Mouse (Mus musculus): Measurements from ENCODE around the gene Ints11. TPM values are rescaled to one million over a fixed set of nuclear protein-coding genes. Genes with fewer than 3 reads are reported as not detected.

Gene Ints11
- polyA plus RNA-seq, 1 experiment: 49.5 TPM

- peaks cover under 1% of the 10 kb centered on the region; the same call in 1 of the 2 replicates for H3K4me1 ChIP-seq (ENCODE audit: control insufficient read depth, insufficient read depth, low read length)
These were observed 29.0 kb downstream of the Ints11 start for GRCm38 (mm10) chr4:155898318-155898717.

GRCm38 (mm10) chr4:155899355-155899754 is 30.0 kb downstream of the Ints11 start:
- TF ChIP-seq POLR2A (IDR thresholded peaks at IDR 0.05; ENCODE audit: borderline replicate concordance, control insufficient read depth, low read depth, low read length) (no peak), CTCF (IDR thresholded peaks at IDR 0.05; ENCODE audit: control insufficient read depth, insufficient read depth, low read length) (no peak)
- Histone ChIP-seq H3K4me3 (replicated peaks; ENCODE audit: control insufficient read depth, low read depth, low read length) (no peak overlapping the region), H3K4me1 (ENCODE audit: control insufficient read depth, insufficient read depth, low read length) (no peaks in the 10 kb centered on the region; the same call in 1 of the 2 replicates), H3K27ac (ENCODE audit: control insufficient read depth, insufficient read depth, low read depth, low read length, poor library complexity) (no peak overlapping the region)
- 93% methylated on average over 7 of the region's 7 CpGs for WGBS

More at GRCm38 (mm10) chr4:155898318-155898717, 29.0 kb downstream of the Ints11 start:
- Histone ChIP-seq H3K4me3 (replicated peaks; ENCODE audit: control insufficient read depth, low read depth, low read length) (no peak overlapping the region), H3K27ac (ENCODE audit: control insufficient read depth, insufficient read depth, low read depth, low read length, poor library complexity) (no peak overlapping the region)
- WGBS: 95% methylated on average over 2 of the region's 2 CpGs
- TF ChIP-seq CTCF (IDR thresholded peaks at IDR 0.05; ENCODE audit: control insufficient read depth, insufficient read depth, low read length): no peak

GRCm38 (mm10) chr4:155901205-155901604 is 31.9 kb downstream of the Ints11 start:
- 46% methylated on average over 3 of the region's 3 CpGs for WGBS
- TF ChIP-seq CTCF (IDR thresholded peaks at IDR 0.05; ENCODE audit: control insufficient read depth, insufficient read depth, low read length): no peak
- no peak for TF ChIP-seq POLR2A (IDR thresholded peaks at IDR 0.05; ENCODE audit: borderline replicate concordance, control insufficient read depth, low read depth, low read length)
- H3K4me3 ChIP-seq (replicated peaks; ENCODE audit: control insufficient read depth, low read depth, low read length): no peak overlapping the region
- H3K27ac ChIP-seq (ENCODE audit: control insufficient read depth, insufficient read depth, low read depth, low read length, poor library complexity): no peak overlapping the region
- no peaks in the 10 kb centered on the region for H3K4me1 ChIP-seq (ENCODE audit: control insufficient read depth, insufficient read depth, low read length)

- WGBS: 96% methylated on average over 13 of the region's 13 CpGs
- no peaks in the 10 kb centered on the region for H3K4me1 ChIP-seq (ENCODE audit: control insufficient read depth, insufficient read depth, low read length)
- H3K27ac ChIP-seq (ENCODE audit: control insufficient read depth, insufficient read depth, low read depth, low read length, poor library complexity): no peak overlapping the region
- no peak overlapping the region for H3K4me3 ChIP-seq (replicated peaks; ENCODE audit: control insufficient read depth, low read depth, low read length)
- TF ChIP-seq CTCF (IDR thresholded peaks at IDR 0.05; ENCODE audit: control insufficient read depth, insufficient read depth, low read length) (no peak), POLR2A (IDR thresholded peaks at IDR 0.05; ENCODE audit: borderline replicate concordance, control insufficient read depth, low read depth, low read length) (no peak)
These were observed 33.9 kb downstream of the Ints11 start for GRCm38 (mm10) chr4:155903246-155903645.

GRCm38 (mm10) chr4:155904318-155905102 is 35.2 kb downstream of the Ints11 start:
- peak; percentile 38 for TF ChIP-seq CTCF (IDR thresholded peaks at IDR 0.05; ENCODE audit: control insufficient read depth, insufficient read depth, low read length)
- no peak for TF ChIP-seq POLR2A (IDR thresholded peaks at IDR 0.05; ENCODE audit: borderline replicate concordance, control insufficient read depth, low read depth, low read length)
- Histone ChIP-seq H3K27ac (ENCODE audit: control insufficient read depth, insufficient read depth, low read depth, low read length, poor library complexity) (no peak overlapping the region), H3K4me1 (ENCODE audit: control insufficient read depth, insufficient read depth, low read length) (no peaks in the 10 kb centered on the region), H3K4me3 (replicated peaks; ENCODE audit: control insufficient read depth, low read depth, low read length) (no peak overlapping the region)
- WGBS: 91% methylated on average over 13 of the region's 13 CpGs

GRCm38 (mm10) chr4:155905634-155906033 is 36.3 kb downstream of the Ints11 start:
- Histone ChIP-seq H3K4me3 (replicated peaks; ENCODE audit: control insufficient read depth, low read depth, low read length) (no peak overlapping the region), H3K27ac (ENCODE audit: control insufficient read depth, insufficient read depth, low read depth, low read length, poor library complexity) (no peak overlapping the region), H3K4me1 (ENCODE audit: control insufficient read depth, insufficient read depth, low read length) (no peaks in the 10 kb centered on the region)
- WGBS: 93% methylated on average over 13 of the region's 13 CpGs
- TF ChIP-seq POLR2A (IDR thresholded peaks at IDR 0.05; ENCODE audit: borderline replicate concordance, control insufficient read depth, low read depth, low read length) (no peak), CTCF (IDR thresholded peaks at IDR 0.05; ENCODE audit: control insufficient read depth, insufficient read depth, low read length) (no peak)

- no peak overlapping the region for H3K4me3 ChIP-seq (replicated peaks; ENCODE audit: control insufficient read depth, low read depth, low read length)
- 89% methylated on average over 9 of the region's 9 CpGs for WGBS
- no peak overlapping the region for H3K27ac ChIP-seq (ENCODE audit: control insufficient read depth, insufficient read depth, low read depth, low read length, poor library complexity)
- H3K4me1 ChIP-seq (ENCODE audit: control insufficient read depth, insufficient read depth, low read length): no peaks in the 10 kb centered on the region
- TF ChIP-seq POLR2A (IDR thresholded peaks at IDR 0.05; ENCODE audit: borderline replicate concordance, control insufficient read depth, low read depth, low read length): no peak
- TF ChIP-seq CTCF (IDR thresholded peaks at IDR 0.05; ENCODE audit: control insufficient read depth, insufficient read depth, low read length): no peak
These were observed 36.8 kb downstream of the Ints11 start for GRCm38 (mm10) chr4:155906125-155906524.

GRCm38 (mm10) chr4:155907003-155907402 is 37.7 kb downstream of the Ints11 start:
- TF ChIP-seq CTCF (IDR thresholded peaks at IDR 0.05; ENCODE audit: control insufficient read depth, insufficient read depth, low read length): no peak
- no peak for TF ChIP-seq POLR2A (IDR thresholded peaks at IDR 0.05; ENCODE audit: borderline replicate concordance, control insufficient read depth, low read depth, low read length)
- Histone ChIP-seq H3K4me1 (ENCODE audit: control insufficient read depth, insufficient read depth, low read length) (no peaks in the 10 kb centered on the region), H3K27ac (ENCODE audit: control insufficient read depth, insufficient read depth, low read depth, low read length, poor library complexity) (no peak overlapping the region), H3K4me3 (replicated peaks; ENCODE audit: control insufficient read depth, low read depth, low read length) (no peak overlapping the region)
- WGBS: 86% methylated on average over 11 of the region's 11 CpGs
